Mouse (Mus musculus) kidney, adult 8-10 months (tissue): ENCODE results near the gene Acad10.
A peak's percentile ranks its signal among the peaks of the same experiment; 100 is the strongest.
"Not testable (repeated sequence)": the region's sequence is repeated elsewhere in the genome, so short reads cannot be mapped to it uniquely, and the experiment has no call there.

Source experiments
- DNase-seq, 2 experiments: peaks; one replicate each; pipeline ENCODE4 v3.0.0; 2022

Acad10 gene

DNA sequence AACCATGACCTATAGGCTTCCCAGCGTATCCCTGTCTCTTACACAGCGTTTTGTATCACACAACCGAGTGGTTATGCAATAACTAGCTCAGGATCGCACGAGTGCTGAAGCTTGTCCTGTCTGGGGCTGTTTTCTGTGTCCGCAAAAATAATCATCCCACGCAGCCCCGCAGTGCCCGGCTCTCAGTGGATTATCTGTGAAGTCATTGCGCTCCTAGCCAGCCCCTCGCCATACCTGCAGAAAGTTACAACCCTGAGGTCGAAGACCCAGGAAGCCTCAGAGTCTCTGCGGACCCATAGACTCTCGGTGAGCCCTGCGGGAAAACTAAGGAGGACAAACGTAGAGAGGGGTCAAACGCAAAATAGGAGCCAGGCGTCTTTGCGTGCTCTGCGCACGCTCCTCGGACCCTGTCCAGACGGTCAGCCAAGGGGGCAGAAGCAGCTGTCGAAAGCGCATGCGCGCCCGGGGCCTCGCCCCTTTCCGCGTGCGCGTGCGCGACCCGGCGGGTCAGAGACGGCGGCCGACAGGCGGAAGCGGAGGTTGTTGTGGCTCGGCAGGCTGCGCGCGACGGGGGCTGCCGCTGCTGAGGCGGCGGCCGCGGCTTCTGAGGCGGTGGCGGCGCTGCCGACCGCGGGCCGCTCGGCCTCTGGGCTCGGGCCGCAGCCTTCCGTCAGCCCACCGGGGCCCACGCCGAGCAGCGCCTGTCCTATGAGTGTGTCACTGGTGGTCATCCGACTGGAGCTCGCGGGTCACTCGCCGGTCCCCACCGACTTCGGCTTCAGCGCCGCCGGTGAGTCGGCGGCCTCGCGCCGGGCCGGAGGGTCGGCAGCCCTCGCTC is at the start of gene Acad10, which contains the start of gene Brap:
Gene Acad10 (minus strand): TSS at position 456 of the 838 bp plus-strand sequence.
Gene Brap (plus strand): TSS at position 505 of the 838 bp plus-strand sequence.
- DNase-seq, result peak; percentile 94

DNA sequence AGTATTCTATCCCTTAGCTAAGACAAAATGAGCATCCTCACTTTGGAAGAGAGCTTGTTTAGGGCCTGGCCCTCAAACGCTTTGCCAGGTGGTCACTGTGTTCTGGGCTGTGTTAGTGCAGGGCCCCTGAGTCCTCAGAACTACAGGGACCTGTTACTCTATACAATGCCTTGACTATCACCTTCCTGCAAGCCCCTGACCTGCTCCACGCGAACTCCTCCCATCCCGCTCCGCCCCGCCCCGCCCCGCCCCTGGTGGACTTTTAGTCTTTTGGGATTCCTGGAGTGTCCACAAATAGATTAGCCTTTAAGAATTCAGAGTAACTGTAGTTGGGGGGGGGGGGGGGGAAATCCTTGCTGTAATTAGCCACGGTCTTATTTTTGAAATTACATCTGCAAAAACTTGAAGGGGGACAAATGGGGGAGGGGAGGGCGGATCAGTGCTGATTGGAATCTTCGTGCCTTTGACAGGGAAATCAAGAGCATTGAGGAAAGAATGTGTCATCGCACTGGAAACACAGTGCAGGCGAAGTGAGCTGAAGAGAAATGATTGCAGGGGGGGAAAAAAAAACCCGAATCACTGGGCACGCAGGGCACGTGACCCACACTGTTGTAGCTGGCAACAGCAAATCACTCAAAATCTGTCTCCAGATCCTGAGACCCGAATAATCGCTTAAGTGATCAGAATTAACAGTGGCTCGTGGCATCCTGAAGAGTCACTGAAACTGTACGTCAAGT is 44.4 kb upstream of the Acad10 start:
- peak in 1 of 2 experiments; percentile 51 for DNase-seq

DNA sequence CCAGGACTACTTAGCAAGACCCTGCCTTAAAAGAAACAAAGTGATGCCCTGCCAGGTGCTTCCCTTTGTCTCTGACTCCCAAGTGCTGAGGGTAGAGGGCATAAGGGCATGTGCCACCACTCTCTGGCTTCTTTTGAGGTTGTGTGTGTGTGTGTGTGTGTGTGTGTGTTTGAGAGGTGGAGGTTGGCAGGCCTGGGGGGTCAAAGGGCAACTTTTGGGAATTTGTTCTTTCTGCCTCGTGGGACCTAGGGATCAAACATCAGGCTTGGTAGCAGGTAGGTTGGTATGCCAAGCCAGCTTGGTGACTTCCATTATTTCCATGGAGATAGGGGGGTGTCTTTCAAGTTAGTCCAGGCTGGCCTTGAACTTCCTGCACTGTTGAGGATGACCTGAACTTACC is 43.0 kb upstream of the Acad10 start:
- peak; percentile 71 to 83 for DNase-seq

DNA sequence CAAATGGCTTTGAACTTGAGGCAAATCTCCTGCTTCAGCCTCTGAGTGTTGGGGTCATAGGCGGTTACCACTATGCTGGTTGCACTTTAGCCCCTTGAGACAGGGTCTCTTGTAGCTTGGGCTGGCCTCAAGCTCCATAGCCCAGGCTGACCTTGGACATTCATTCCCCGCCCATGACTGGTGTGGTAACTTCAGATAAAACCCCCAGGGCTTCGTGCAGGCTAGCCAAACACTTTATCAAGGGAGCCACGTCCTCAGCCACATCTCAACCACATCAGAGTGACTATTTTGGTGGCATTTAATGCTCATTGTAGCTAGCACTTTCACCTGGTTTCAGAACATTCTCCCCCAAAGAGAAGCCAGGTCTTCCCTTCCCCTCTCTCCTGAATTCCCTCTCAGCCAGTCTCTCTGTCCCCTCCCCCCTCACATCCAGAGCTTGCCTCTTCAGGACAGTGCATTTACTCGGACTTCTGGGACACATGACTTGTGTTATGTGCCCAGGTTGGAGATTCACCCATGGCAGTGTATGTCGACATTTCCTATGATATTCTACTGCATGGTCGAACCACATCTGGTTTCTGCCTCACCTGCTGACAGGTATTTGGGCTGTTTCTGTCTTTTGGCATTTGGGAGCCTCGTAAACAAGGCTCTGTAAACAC is 40.9 kb upstream of the Acad10 start:
- DNase-seq, result no peak

DNA sequence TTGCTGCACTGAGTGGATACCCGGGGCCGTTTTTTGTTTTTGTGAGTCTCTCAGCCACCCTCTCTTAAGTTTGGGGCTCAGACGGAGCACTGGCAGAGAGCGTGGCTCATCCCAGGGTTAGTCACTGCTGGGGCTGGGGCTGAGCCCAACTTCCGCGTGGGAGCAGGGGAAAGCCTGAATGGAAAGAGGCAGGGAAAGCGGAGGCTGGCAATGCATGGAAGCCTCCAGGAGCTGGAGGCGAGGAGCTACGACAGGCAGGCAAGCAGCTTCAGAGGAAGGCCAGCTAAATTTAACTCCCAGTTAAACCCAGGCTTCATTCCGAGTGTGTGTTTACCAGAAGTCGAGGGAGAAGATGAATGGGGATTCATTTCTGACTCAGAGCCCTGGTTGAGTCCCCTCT is 40.2 kb upstream of the Acad10 start:
- DNase-seq, result no peak

DNA sequence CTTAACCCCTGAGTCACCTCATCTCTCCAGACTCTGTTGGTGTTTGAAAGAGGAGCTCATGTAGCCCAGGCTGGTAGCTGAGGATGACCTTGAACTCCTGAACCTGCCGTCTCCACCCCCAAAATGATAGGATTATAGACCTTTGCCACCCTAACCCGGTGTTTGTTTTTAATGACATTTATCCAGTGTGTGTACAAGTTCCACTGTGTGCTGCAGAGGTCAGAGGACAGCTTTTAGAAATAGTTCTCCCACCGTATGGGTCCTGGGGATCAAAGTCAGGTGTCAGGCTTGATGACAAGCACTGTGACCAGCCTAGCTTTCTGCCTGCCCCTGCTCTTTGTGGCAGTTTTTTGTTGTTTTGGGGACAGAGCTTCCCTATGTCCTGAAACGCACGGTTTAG is 39.6 kb upstream of the Acad10 start:
- no peak for DNase-seq

DNA sequence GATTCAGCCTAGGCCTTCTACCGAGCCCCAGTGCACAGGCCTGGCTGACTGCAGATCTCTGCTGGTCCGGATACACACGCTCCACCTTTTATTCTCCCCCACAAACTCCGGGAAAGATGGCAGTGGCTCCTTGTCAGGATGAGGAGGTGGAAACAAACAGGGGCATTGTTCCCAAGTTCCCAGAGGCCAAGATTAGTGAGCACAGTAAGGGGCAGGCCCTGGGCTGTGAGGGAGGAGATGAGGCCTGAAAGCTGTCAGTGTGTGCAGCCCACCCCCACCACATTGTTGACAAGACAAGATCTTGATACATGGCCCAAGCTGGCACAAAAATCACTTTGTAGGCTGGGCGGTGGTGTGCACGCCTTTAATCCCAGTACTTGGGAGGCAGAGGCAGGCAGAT is 36.4 kb upstream of the Acad10 start:
- no peak for DNase-seq

DNA sequence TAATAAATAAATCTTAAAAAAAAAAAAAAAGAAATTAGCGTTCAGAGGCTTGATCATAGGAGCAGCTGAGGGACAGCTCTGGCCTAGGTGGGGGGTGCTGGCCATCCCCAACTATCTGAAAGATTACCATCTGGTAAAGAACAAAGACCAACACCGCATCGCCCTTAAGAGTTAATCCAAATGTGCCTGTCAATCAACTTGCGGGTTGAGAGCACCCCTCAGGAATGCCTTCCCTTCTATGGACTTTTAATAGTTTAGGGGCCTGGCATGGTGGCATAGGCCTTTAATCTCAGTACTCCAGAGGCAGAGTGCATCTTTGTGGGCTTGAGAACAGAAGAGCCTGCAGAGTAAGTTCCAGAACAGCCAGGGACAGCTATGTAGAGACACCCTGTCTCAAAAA is 32.6 kb upstream of the Acad10 start:
- DNase-seq, result no peak

DNA sequence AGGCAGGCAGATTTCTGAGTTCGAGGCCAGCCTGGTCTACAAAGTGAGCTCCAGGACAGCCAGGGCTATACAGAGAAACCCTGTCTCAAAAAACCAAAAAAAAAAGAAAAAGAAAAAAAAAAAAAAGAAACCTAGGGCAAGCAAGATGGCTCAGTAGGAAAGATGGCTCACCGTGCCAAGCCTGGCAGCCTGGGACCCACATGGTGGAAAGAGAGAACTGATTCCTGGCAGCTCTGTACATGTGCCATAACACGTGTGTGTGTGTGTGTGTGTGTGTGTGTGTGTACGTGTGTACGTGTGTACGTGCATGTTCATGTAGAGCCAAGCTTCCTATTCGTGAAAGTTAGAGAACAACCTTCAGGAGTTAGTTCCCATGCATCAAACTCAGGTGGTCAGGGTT is 31.1 kb upstream of the Acad10 start:
- DNase-seq, result not testable (repeated sequence)

DNA sequence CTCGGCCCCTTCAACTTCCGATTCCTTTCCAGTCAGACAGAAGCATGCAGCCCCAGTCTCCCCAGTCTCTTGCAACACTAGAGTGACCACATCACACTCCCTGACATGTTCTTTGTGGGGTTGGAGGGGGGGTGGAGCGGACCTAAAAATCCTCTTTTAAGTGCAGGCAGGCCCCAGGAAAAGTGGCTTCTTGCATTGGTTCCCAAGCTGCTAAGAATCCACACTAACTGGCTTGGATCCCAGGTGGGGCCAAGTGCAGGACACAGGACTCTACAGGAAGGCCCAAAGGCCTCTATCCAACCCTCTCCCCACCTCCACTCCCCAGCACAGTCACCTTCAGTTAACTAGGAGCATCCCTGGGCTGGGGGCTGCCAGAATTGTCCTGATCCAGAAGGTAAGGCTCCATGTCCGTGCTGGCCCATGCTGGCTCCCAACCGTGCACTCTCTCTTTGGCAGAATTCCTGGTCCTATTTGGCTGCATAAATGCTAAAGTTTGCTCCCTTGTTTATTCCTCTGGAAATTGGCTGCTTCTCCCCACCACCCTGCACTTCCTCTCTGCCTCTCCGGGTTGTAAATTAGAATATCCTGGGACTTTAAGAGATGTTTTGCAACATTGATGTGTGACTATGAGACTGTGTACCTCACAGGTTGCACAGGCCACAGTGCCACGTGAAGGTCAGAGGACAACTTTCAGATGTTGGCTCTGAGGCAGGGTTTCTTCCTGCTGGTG is 30.3 kb upstream of the Acad10 start:
- peak; percentile 81 to 86 for DNase-seq

DNA sequence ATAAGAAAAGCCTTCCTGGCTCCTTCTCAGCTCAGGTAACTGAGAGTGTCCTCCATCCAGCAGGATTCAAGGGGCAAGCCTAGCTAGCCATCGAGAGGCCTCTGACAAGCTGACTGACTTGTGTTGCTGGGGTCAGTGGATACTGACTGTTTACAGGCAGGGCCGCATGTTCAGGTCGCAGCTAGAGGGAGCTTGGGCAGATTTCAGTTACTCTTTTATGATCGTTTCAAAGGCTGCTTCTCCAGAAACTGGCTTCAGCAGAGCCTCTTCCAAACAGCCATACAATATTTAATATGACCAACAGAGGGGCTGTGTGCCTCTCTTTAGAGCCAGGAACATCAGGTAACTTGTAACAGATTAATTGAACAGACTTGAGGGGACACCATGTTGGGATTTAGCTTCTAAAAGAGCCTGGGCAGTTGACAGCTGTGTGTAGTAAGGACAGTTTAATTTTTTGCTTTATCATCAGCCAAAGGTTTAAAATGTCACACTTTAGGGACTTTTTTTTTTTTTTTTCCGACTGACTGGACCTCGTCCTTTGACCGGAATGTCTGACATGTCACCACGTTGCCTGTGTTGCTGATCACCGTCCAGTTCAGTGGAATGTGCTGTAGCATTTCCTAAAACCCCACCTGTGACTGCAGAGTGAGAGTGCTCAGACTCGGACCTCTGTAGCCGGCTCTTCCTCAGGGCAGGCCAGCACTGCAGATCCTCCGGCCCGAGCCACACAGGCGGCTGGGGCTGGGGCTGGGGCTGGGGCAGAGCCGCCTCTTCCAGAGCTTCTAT is 26.0 kb upstream of the Acad10 start:
- DNase-seq, result peak; percentile 45 to 49

DNA sequence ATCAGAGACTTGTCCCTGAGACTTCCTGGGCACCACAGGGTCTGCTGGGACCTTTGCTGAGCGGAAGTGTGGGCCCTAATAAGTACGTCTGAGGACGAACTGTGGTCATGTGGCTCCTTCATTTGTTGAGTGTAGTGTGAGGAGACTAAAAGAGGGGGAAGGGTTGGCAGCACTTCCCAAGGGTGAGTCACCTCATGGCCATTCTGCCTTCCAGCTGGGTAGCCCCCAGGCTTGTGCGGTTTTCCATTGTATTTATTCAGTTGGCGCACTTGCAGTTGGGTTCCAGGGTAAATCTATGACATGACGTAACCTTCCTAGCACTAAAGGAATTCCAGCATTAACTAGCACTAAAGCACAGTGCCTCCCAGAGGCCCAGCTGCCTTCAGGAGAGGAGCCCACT is 25.2 kb upstream of the Acad10 start:
- no peak for DNase-seq

DNA sequence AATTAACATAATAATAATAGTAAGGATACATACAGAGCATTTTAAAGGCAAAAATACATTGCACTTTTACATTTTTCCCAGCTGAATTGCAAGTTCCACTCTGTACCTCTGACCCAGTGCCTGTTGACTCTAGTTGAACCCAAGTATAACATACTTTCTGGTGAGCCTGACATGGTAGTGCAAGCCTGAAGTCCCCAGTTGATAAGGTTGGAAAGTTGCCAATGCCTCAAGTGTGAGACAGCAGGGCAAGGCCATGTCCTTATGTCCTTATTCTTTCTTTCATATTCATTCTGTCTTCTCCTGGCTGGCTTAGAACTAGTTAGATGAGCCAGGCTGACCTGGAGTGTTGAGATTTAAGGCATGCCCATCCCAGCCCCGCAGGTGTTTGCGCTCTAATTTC is 21.9 kb upstream of the Acad10 start:
- DNase-seq, result no peak

DNA sequence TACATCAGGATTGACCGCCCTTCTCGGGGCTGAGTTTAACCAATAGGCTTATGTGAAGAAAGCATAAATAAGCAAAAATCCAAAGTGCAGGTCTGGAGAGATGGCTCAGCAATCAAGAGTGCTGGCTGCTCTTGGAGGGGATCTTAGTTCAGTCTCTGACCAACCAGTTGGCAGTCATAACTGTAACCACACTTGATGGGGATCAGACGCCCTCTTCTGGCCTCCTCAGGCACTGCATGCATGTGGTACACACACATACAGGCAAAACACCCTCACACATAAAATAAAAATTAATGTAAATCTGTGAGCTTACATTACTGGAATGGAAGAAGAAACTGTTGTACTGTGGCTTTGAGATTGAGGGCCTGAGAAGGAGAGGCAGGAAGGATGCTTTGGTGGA is 10.1 kb upstream of the Acad10 start:
- peak in 1 of 2 experiments; percentile 66 for DNase-seq

DNA sequence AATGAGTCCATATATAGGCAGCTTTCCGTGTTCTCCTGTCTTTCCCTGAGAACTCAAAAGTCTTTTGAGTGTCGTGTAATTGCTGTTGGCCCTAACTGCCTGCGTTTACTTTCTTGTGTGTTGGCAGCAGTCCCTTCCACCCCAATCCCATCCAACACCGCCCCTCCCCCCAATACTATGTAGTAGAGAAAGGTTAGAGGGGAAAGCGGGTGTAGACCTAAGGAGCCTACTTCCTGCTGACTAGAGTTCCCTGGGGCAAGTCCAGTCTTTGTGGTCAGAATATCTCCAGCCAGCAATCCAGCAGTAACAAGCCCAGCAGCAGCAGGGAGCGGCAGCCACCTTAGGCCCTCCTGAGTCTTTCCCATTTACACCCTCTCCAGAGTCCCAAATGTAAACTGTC is 8.1 kb upstream of the Acad10 start:
- no peak for DNase-seq

DNA sequence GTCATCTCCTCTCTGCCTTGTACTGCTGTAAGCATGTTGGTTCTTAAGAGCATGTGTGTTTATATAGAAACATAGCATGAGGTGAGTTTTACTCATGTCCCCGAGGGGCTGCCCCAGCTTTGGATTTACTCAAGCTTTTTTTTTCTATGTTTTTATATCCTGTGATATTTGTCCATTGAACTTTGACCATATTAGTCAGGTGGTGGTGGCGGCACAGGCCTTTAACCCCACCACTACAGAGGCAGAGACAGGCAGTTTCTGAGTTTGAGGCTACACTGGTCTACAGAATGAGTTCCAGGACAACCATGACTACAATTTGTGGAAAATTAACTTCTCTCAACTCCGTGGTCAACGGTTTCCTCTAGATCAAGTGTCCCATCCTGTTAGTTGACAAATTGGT is 6.8 kb upstream of the Acad10 start:
- DNase-seq, result peak; percentile 48 to 64

DNA sequence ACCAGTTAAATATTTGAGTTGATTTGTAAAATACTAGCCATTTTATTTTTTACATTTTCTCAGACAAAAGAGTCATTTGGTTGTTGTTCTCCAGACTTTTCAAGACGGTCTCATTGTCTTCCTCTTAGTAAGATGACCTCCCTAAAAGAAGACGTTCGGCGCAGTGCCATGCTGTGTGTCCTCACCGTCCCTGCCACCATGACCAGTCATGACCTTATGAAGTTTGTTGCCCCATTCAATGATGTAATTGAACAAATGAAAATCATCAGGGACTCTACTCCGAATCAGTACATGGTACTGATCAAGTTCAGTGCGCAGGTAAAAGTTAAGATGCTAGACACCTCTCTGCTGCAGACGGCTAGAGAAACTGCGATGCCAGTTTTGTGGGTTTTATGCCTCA is 4.7 kb upstream of the Acad10 start:
- no peak for DNase-seq

DNA sequence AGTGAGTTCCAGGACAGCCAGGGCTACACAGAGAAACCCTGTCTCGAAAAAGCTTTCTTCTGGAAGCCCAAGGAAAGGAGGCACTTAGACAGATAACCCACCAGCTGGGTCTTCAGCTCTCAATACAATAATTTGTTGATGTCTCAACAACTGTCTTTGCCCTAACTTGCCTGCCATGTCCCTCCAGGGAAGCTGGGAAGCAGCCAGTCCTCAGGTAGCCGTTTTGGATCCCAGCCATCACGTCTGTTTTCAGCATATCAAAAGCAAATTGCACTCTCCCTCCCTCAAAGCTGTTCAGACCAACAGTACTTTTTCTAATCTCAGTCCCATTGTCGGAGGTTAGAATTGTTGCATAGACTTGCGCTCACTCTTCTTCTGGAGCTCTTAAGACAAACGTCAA is 3.8 kb upstream of the Acad10 start:
- peak in 1 of 2 experiments; percentile 31 for DNase-seq

DNA sequence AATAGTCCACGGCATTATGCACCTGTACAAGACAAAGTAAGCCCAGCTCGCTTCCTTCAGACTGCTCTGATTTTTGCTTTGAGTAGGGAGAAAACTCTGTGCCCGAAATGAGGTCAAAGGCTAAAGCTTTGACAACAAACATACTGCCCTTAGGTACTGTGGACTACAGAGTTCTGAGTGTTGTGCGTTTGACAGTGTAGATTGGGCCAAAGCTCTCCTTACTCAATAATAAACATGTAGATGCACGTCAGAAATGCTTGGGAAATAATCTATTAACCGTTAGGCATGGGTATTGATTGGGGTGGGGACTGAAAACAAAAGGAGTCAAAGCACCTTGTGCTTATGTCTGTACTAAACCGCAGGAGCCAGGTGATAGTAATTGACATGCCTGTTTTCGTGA is 3.1 kb upstream of the Acad10 start:
- no peak for DNase-seq

DNA sequence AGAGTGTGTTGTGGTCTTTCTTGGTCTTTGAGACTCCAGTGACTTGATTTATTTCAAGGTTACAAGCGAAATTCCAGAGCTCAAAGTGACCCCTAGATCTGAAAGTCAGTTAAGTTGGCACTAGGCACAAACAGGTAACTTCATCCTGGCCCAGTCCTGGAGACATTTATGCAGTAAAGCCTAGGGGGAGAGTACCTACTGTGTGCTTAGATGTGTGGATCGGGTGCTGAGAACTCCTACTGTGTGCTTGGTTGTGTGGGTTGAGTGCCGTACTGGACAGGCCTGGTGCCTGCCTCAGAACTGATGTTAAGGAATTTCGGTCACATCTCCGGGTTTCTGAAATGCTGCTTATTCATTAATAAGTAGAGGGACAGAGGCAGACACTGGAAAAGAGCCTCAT is 1.2 kb upstream of the Acad10 start:
- no peak for DNase-seq

DNA sequence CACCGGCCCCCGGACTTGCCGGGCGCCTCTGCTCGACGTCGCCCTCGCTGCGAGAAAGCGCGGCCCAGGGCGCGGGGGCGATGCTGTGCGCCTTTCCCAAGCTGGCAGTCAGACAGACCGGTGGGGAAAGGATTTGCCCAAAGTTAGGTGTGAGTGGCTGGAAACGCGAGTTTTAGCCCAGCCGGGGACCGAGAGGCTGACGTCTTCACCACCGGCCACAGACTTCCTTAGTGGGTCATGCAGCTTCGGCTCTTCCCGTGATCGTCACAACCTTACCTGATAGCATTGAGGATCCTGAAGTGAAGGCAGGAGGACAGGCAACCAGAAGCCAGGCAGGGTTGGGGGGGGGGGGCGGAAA is 562 bp upstream of the Acad10 start:
- peak in 1 of 2 experiments; percentile 29 for DNase-seq

DNA sequence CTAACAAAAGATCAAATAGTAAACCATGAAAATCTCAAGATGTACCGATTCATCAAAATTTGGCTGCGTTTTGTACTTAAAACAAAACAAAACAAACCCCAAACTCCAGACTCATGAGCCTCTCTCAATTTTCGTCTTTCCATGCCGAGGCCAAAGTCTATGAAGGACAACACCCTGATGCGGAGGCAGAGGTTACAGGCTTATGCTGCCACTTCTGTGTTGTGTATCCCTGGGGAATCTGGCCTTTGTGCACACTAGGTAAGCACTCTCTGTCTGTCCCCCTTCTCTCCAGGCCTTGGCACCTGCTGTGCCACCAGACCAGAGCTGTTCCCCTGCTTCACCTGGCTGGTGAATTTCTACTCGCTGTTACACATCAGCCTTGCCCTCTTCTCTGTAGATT is 2.7 kb downstream of the Acad10 start:
- DNase-seq, result peak in 1 of 2 experiments; percentile 34
